Mouse (Mus musculus) c-Kit-positive CD71-positive TER-119-positive erythroid progenitor cells, embryonic 14.5 days (primary cell): ENCODE data around the gene Hagh.

Experiments used
- DNase-seq: peaks from one replicate; pipeline ENCODE4 v3.0.0-alpha.2; 2013; ENCODE audit warnings: low spot score

The Hagh gene

GRCm38 (mm10) chr17:24902671-24903474 is 62.9 kb downstream of the Hagh start:
- DNase-seq = peak; percentile 90

GRCm38 (mm10) chr17:24903767-24904166 is 63.8 kb downstream of the Hagh start:
- DNase-seq = no peak

DNA sequence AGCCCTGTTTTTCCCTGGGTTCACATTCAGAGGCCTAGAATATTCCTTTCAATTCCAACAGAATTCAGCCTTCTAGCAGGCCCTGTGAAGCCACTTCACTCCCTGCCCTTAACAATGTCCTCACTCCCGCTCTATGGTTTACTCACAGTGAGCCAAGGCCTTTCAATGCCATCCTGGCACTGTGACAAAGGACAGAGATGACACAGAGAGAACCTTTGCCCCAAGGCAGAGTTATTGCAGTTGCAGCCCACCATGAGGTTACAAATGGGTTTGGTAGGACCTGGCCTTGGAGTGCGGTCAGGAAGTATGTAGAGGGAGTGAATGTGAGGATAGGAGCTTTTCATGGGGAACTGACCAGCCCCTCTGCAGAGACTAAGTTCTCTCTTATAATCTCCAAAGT is 67.6 kb downstream of the Hagh start:
- no peak for DNase-seq

DNA sequence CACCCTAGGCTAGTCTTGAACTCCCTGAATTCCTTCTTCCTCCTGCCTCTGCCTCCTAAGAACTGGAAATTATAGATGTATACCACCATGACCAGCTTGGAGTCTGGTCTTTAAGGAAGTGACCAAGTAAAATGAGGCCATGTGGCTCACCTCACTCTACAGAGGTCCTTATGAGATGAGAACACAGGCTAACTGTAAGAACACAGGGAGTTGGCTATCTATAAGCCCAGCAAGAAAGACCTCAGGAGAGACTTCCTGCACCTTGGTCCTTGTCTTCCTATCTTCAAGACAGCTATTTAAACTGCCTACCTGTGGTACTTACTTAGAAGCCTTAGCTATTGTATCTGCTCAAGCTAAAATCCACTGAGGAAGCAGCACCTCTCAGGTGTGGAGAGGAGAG is 74.0 kb downstream of the Hagh start:
- DNase-seq = no peak
